Mouse (Mus musculus) neural tube, embryonic 13.5 days (tissue): ENCODE data around the gene Prkce. TPM values are rescaled to one million over a fixed set of nuclear protein-coding genes. Genes with fewer than 3 reads are reported as not detected.

Experiments used
- ATAC-seq: fragments of 200-750 bp; cut with Nextera tagmentation; 2 replicates; pipeline ENCODE4 v1.8.0; 2017; ENCODE audit warnings: low read depth, mild to moderate bottlenecking, moderate TSS enrichment, moderate library complexity
- H3K27ac ChIP-seq: fragments of 300-500 bp; sonication (generic); replicated peaks from 2 replicates; pipeline ENCODE4 v1.5.1; 2015; ENCODE audit warnings: moderate library complexity, mild to moderate bottlenecking, inconsistent platforms
- H3K27me3 ChIP-seq: fragments of 300-500 bp; sonication (generic); 2 replicates; pipeline ENCODE4 v1.6.1; 2015; ENCODE audit warnings: mild to moderate bottlenecking, inconsistent platforms
- H3K36me3 ChIP-seq: fragments of 300-500 bp; sonication (generic); 2 replicates; pipeline ENCODE4 v1.6.1; 2015; ENCODE audit warnings: mild to moderate bottlenecking, inconsistent platforms
- H3K4me1 ChIP-seq: fragments of 300-500 bp; sonication (generic); replicated peaks from 2 replicates; pipeline ENCODE4 v1.6.1; 2015; ENCODE audit warnings: inconsistent platforms
- H3K4me2 ChIP-seq: fragments of 300-500 bp; sonication (generic); 2 replicates; pipeline ENCODE4 v1.6.1; 2015; ENCODE audit warnings: inconsistent platforms, mild to moderate bottlenecking, moderate library complexity
- H3K4me3 ChIP-seq: fragments of 300-500 bp; sonication (generic); 2 replicates; pipeline ENCODE4 v1.5.1; 2015; ENCODE audit warnings: mild to moderate bottlenecking, inconsistent platforms
- H3K9ac ChIP-seq: fragments of 300-500 bp; sonication (generic); 2 replicates; pipeline ENCODE4 v1.6.1; 2015; ENCODE audit warnings: moderate library complexity, mild to moderate bottlenecking, inconsistent platforms
- H3K9me3 ChIP-seq: fragments of 300-500 bp; sonication (generic); 2 replicates; pipeline ENCODE4 v1.6.1; 2016; ENCODE audit warnings: inconsistent platforms
- WGBS: fragments of 180-500 bp; shearing (Covaris S2); methylation state at CpG from one replicate; pipeline ENCODE4 v1.1.7; 2015; 5-methylcytosine and 5-hydroxymethylcytosine counted together
- polyA plus RNA-seq: library from polyadenylated mRNA; unstranded; fragments of >200 nt; fragmentation: Nextera tagmentation; extraction: Ambion mirVana; gene quantifications from 2 replicates; pipeline ENCODE4 v1.2.1, GENCODE M21; 2015

Gene Prkce
- polyA plus RNA-seq, 1 experiment from 2014 or later = 27.7 TPM

- peaks cover 7% of the 10 kb centered on the region for H3K4me1 ChIP-seq
- no peak overlapping the region for H3K27ac ChIP-seq
- no peaks in the 10 kb centered on the region for H3K36me3 ChIP-seq
- no peak for ATAC-seq
- WGBS = 46% methylated on average over 10 of the region's 10 CpGs
- no peaks in the 10 kb centered on the region for H3K9me3 ChIP-seq
- no peak overlapping the region for H3K4me2 ChIP-seq
- H3K9ac ChIP-seq = no peak overlapping the region
- no peaks in the 10 kb centered on the region for H3K27me3 ChIP-seq
- H3K4me3 ChIP-seq = no peak overlapping the region
These were observed 125.7 kb downstream of the Prkce start for GRCm38 (mm10) chr17:86293247-86293744.

GRCm38 (mm10) chr17:86299576-86299975 lies 132.0 kb downstream of the Prkce start:
- Histone ChIP-seq H3K27ac (no peak overlapping the region), H3K9ac (no peak overlapping the region), H3K4me1 (peaks cover 50% of the 10 kb centered on the region), H3K4me3 (no peak overlapping the region), H3K36me3 (no peaks in the 10 kb centered on the region), H3K27me3 (no peaks in the 10 kb centered on the region), H3K4me2 (no peak overlapping the region), H3K9me3 (no peaks in the 10 kb centered on the region)
- no peak for ATAC-seq
- 65% methylated on average over 3 of the region's 3 CpGs for WGBS

DNA sequence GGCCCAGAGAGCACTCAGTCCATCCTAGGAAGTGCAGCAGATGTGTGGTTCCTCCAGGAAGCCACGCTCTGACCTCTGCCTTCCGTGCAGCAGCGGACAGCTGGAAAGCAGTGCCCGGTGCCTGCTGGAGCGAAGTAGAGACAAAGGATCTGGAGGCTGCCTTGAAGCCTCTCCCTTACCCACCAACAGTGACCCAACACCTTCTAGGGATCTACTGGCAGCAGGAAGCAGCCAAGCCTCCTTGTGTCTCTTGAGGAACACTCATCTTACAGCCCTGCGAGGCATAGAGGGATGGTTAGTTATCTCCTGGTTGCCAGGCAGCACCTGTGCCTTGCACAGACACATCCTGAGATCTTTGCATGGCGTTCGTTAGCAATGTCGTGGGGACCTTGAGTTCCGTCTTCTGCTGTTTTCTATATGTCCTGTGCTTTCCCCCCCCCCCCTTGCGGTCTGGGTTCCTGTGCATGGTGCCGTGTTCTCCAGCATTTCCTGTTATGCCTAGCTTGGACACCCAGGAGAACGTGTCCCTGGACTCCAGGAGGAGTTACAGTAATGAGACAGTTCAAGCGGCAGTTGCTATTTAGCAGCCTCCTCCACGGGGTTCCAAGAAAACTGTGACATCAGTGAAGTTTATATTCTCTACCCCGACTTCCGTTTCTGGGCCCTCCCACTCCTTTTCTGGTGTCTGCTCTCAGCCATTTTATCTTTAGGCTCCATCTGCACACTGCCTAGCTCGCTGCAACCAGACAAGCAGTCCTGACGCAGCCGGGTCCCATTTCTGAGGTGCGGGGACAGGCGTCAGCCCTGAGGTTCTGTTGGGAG lies 133.4 kb downstream of the Prkce start:
- Histone ChIP-seq H3K4me1 (peaks cover 64% of the 10 kb centered on the region), H3K9ac (peak overlapping the region; percentile 31; the same call in 1 of the 2 replicates), H3K27ac (peak overlapping the region; percentile 75), H3K4me2 (peak overlapping the region; percentile 18; the same call in 1 of the 2 replicates), H3K4me3 (no peak overlapping the region), H3K9me3 (no peaks in the 10 kb centered on the region), H3K27me3 (no peaks in the 10 kb centered on the region), H3K36me3 (no peaks in the 10 kb centered on the region)
- WGBS = 74% methylated on average over 22 of the region's 22 CpGs
- no peak for ATAC-seq

DNA sequence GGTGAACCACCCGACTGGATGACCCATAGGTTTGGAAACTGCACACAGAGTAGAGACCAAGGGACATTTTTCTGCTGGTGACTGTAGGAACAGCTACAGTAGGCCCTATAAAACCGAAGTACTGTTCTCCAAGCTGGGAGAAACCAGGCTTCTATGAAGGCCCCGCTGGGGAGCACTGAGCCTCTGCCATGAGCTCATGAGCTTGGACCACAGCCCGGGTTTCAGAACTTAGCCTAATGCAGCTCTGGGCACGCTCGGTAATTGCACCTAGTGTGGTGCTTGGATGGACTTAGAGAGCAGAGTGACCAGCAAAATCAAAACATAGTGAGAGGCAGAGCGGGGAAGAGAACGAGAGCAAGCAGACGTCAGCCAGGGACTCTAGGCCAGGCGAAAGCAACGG lies 134.7 kb downstream of the Prkce start:
- Histone ChIP-seq H3K27me3 (no peaks in the 10 kb centered on the region), H3K4me1 (peaks cover 70% of the 10 kb centered on the region), H3K4me3 (no peak overlapping the region), H3K9me3 (no peaks in the 10 kb centered on the region), H3K27ac (peak overlapping the region; percentile 75; the same call in 1 of the 2 replicates), H3K9ac (no peak overlapping the region), H3K4me2 (no peak overlapping the region), H3K36me3 (no peaks in the 10 kb centered on the region)
- no peak for ATAC-seq
- WGBS = 90% methylated on average over 11 of the region's 11 CpGs

DNA sequence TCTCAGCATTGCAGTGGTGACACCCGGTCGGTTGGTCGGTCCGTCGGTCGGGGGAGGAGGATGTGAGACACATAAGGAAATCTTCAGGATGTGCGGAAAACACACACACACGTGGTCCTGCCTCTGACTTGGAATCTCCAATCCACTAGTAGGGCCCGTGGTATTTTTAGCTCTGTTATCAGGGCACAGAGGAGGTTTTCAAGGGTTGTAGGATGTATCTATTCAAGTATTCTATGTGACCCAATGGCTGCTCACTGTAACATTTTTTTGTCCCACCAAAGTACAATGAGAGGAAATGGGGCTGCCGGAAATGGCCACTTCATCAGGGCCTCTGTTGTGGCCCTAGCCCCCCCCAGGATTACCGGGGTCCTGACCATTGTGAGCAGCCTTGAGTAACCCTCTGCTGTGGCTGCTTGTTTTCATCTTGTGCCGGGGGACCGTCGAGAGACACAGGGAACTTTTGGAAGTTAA lies 135.3 kb downstream of the Prkce start:
- no peak overlapping the region for H3K4me2 ChIP-seq
- H3K9ac ChIP-seq = no peak overlapping the region
- ATAC-seq = no peak
- no peaks in the 10 kb centered on the region for H3K36me3 ChIP-seq
- 92% methylated on average over 14 of the region's 14 CpGs for WGBS
- H3K4me1 ChIP-seq = peaks cover 71% of the 10 kb centered on the region
- H3K27ac ChIP-seq = peak overlapping the region; percentile 75; the same call in 1 of the 2 replicates
- no peak overlapping the region for H3K4me3 ChIP-seq
- no peaks in the 10 kb centered on the region for H3K27me3 ChIP-seq
- H3K9me3 ChIP-seq = no peaks in the 10 kb centered on the region

DNA sequence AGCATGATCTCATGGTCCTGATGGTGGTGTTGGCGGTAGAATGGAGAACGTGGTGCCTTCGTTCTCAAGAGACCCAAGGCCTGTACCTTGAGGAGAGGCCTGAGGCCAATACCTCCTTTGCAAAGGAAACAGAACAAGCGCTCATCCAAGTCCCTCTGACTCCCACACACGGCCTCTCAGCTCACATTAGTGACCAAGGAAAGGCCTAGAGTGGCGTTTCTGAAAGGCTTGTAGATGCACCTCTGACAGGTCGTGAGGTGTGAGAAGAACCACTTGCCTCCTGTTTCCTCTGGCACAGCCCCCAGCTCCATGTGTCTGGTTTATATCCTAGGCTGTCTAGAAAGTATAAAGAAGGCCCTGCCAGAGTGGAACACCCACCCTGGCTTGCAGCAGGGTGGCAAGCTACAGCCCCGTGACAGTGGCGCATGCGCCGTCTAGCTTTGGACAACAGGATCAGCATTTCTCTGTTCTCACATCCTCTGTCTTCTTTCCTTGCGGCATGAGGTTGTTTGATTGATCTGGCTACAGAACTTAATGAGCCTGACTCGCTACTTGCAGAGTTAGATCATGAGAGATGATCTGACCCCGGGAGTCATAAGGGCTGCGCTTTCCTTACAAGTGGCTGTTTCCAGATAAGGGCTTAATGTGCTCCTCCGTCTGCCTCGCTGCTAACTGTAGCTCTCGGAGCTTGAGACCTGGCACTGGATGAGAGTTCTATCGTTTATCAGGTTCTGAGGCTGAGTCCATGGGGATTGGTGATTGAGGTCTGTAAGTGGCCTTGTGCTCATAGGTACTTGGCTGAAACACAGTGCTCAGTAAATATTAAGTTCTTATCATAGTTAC lies 136.0 kb downstream of the Prkce start:
- H3K27me3 ChIP-seq = no peaks in the 10 kb centered on the region
- H3K4me2 ChIP-seq = no peak overlapping the region
- no peak for ATAC-seq
- H3K9ac ChIP-seq = no peak overlapping the region
- peak overlapping the region; percentile 75 for H3K27ac ChIP-seq
- WGBS = 79% methylated on average over 19 of the region's 19 CpGs
- peaks cover 71% of the 10 kb centered on the region for H3K4me1 ChIP-seq
- H3K4me3 ChIP-seq = no peak overlapping the region
- no peaks in the 10 kb centered on the region for H3K9me3 ChIP-seq
- no peaks in the 10 kb centered on the region for H3K36me3 ChIP-seq

- no peaks in the 10 kb centered on the region for H3K9me3 ChIP-seq
- H3K4me2 ChIP-seq = peak overlapping the region; percentile 26
- no peaks in the 10 kb centered on the region for H3K36me3 ChIP-seq
- peaks cover 77% of the 10 kb centered on the region for H3K4me1 ChIP-seq
- H3K27ac ChIP-seq = peak overlapping the region; percentile 75
- no peak overlapping the region for H3K4me3 ChIP-seq
- no peaks in the 10 kb centered on the region for H3K27me3 ChIP-seq
- WGBS = 41% methylated on average over 17 of the region's 17 CpGs
- ATAC-seq = peak; percentile 59; the same call in 1 of the 2 replicates
- no peak overlapping the region for H3K9ac ChIP-seq
These were observed 137.5 kb downstream of the Prkce start for GRCm38 (mm10) chr17:86304923-86305630.

- Histone ChIP-seq H3K4me3 (no peak overlapping the region), H3K27me3 (no peaks in the 10 kb centered on the region), H3K4me2 (peak overlapping the region; percentile 26; the same call in 1 of the 2 replicates), H3K27ac (peak overlapping the region; percentile 75), H3K9ac (no peak overlapping the region), H3K4me1 (peaks cover 76% of the 10 kb centered on the region), H3K9me3 (no peaks in the 10 kb centered on the region), H3K36me3 (no peaks in the 10 kb centered on the region)
- 82% methylated on average over 7 of the region's 7 CpGs for WGBS
- no peak for ATAC-seq
These were observed 138.6 kb downstream of the Prkce start for GRCm38 (mm10) chr17:86306161-86306560.

GRCm38 (mm10) chr17:86313413-86314139 lies 146.0 kb downstream of the Prkce start:
- H3K27me3 ChIP-seq = no peaks in the 10 kb centered on the region
- H3K9ac ChIP-seq = no peak overlapping the region
- H3K4me2 ChIP-seq = no peak overlapping the region
- peak overlapping the region; percentile 50; the same call in 1 of the 2 replicates for H3K27ac ChIP-seq
- 79% methylated on average over 8 of the region's 8 CpGs for WGBS
- 0 out of 2 replicates have a peak, but pooled peaks cover under 1% of the 10 kb centered on the region for H3K9me3 ChIP-seq
- ATAC-seq = no peak
- H3K4me3 ChIP-seq = no peak overlapping the region
- no peaks in the 10 kb centered on the region for H3K36me3 ChIP-seq
- peaks cover 43% of the 10 kb centered on the region for H3K4me1 ChIP-seq

DNA sequence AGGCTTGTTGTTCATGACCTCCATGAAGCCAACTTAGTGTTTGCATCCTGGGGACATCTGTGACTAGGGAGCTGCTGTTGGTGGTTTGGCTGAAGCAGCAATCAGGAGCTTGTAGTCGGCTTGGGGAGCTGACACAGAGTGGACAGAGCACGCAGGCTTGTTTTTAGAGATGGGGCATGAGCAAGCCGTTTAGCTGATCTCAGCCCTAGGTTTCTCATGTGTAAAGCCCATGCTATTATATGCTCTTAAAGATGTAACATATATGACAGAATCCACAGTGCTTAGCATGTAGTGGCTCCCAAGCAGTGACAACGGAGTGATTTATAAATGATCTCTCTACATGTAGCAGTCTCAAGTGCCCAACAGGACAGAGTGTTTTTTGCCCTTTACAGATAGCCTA lies 148.3 kb downstream of the Prkce start:
- H3K9me3 ChIP-seq = peaks cover 5% of the 10 kb centered on the region; the same call in 1 of the 2 replicates
- no peaks in the 10 kb centered on the region for H3K36me3 ChIP-seq
- no peak for ATAC-seq
- no peak overlapping the region for H3K4me3 ChIP-seq
- H3K4me1 ChIP-seq = peaks cover 30% of the 10 kb centered on the region
- 93% methylated on average over 4 of the region's 4 CpGs for WGBS
- H3K27ac ChIP-seq = no peak overlapping the region
- no peaks in the 10 kb centered on the region for H3K27me3 ChIP-seq
- no peak overlapping the region for H3K9ac ChIP-seq
- H3K4me2 ChIP-seq = no peak overlapping the region

DNA sequence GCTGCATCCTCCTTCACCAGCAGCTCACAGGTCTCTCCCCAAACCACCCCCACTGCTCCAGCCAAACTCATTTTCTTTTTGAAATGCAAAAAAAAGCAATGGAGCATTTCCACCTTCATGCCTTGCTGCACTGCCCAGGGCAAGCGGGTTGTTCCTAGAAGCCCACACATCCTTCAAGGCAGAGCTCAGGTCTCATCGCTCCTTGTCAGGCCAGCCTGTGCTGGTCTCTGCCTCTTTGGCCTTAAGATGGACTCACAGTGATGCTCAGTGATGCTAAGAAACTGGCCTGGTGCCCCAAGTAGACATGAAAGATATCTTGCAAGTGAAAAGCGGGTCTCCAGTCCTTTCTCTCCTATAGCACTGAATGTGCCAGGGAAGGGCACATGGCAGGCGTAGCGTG lies 149.2 kb downstream of the Prkce start:
- ATAC-seq = no peak
- Histone ChIP-seq H3K36me3 (no peaks in the 10 kb centered on the region), H3K9me3 (peaks cover 5% of the 10 kb centered on the region; the same call in 1 of the 2 replicates), H3K9ac (no peak overlapping the region), H3K27ac (no peak overlapping the region), H3K4me2 (no peak overlapping the region), H3K4me3 (no peak overlapping the region), H3K4me1 (peaks cover 21% of the 10 kb centered on the region; the same call in 1 of the 2 replicates), H3K27me3 (no peaks in the 10 kb centered on the region)
- WGBS = 94% methylated on average over 5 of the region's 5 CpGs
